Mouse (Mus musculus): ENCODE results near the gene Ctsz. TPM values are rescaled to one million over a fixed set of nuclear protein-coding genes. Genes with fewer than 3 reads are reported as not detected.
A peak's percentile ranks its signal among the peaks of the same experiment; 100 is the strongest.

Gene Ctsz
- polyA plus RNA-seq, 1 experiment from 2014 or later = 78.9 TPM

GRCm38 (mm10) chr2:174459365-174459764 is 20.5 kb upstream of the Ctsz start:
- peaks cover 25% of the 10 kb centered on the region for H3K36me3 ChIP-seq
- no peak overlapping the region for H3K27ac ChIP-seq (replicated peaks)
- no peak overlapping the region for H3K4me3 ChIP-seq
- no peak overlapping the region for H3K9ac ChIP-seq (replicated peaks)
- H3K4me2 ChIP-seq (replicated peaks) = no peak overlapping the region
- no peak for ATAC-seq (replicated peaks)
- H3K27me3 ChIP-seq = no peaks in the 10 kb centered on the region
- H3K4me1 ChIP-seq = peaks cover 11% of the 10 kb centered on the region
- WGBS = 47% methylated on average over 2 of the region's 2 CpGs
- H3K9me3 ChIP-seq = no peaks in the 10 kb centered on the region

- Histone ChIP-seq H3K4me3 (no peak overlapping the region), H3K4me2 (replicated peaks) (no peak overlapping the region), H3K27me3 (no peaks in the 10 kb centered on the region), H3K36me3 (no peaks in the 10 kb centered on the region), H3K9ac (replicated peaks) (no peak overlapping the region), H3K27ac (replicated peaks) (no peak overlapping the region), H3K9me3 (no peaks in the 10 kb centered on the region), H3K4me1 (no peaks in the 10 kb centered on the region)
- WGBS = 81% methylated on average over 7 of the region's 7 CpGs
- ATAC-seq (replicated peaks) = no peak
These were observed 14.8 kb upstream of the Ctsz start for GRCm38 (mm10) chr2:174453681-174454080.

DNA sequence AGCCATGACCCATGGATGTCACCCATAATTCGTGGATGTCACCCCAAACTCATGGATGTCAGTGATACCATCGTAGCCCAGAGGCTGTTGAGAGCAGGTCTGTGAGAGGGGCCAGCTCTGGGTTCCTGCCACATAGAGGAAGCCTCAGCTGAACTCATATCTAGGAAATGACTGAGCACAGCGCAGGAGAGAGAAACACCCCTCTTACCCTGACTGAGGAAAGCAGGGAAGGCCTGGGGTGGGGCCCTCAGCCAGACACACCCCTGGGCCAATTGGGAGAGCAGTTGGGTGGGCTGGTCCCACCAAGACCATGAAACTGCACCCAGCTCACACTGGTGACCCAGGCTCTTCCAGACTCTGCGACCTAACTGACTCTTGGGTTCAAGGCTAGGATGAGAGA is 11.5 kb upstream of the Ctsz start, which contains the start of gene Tubb1:
TSS of gene Tubb1 (plus strand) at position 343 of the 400 bp plus-strand sequence.
- H3K9me3 ChIP-seq = no peaks in the 10 kb centered on the region
- 79% methylated on average over 4 of the region's 4 CpGs for WGBS
- no peaks in the 10 kb centered on the region for H3K4me1 ChIP-seq
- H3K27ac ChIP-seq (replicated peaks) = no peak within 1 kb of the TSS
- H3K4me3 ChIP-seq = no peak within 1 kb of the TSS
- no peak within 1 kb of the TSS for H3K9ac ChIP-seq (replicated peaks)
- H3K4me2 ChIP-seq (replicated peaks) = no peak within 1 kb of the TSS
- ATAC-seq (replicated peaks) = no peak
- H3K27me3 ChIP-seq = no peaks in the 10 kb centered on the region
- no peaks in the 10 kb centered on the region for H3K36me3 ChIP-seq

DNA sequence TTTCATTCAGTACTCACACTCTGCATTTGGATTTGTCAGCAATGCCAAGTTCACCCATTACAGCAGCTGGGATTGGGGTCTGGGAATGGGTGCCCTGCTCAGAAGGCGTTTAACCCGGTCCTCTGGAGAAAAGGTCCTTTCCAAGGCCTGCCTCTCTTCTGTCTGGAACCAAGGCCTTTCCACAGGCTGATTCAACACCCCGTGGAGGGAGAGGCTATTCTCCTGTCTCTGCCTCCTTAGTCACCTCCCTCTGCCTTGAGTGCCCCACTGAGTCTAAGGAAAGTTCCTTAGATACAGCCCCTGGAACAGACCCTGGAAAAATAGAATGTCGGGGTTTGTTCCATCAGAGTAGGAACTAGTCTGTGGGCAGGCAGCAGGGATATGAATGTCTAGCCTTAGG is 9.6 kb upstream of the Ctsz start:
- Histone ChIP-seq H3K36me3 (no peaks in the 10 kb centered on the region), H3K27me3 (no peaks in the 10 kb centered on the region), H3K4me2 (replicated peaks) (no peak overlapping the region), H3K4me3 (no peak overlapping the region), H3K27ac (replicated peaks) (no peak overlapping the region), H3K9ac (replicated peaks) (no peak overlapping the region), H3K9me3 (no peaks in the 10 kb centered on the region), H3K4me1 (no peaks in the 10 kb centered on the region)
- no peak for ATAC-seq (replicated peaks)
- 84% methylated on average over 4 of the region's 4 CpGs for WGBS

DNA sequence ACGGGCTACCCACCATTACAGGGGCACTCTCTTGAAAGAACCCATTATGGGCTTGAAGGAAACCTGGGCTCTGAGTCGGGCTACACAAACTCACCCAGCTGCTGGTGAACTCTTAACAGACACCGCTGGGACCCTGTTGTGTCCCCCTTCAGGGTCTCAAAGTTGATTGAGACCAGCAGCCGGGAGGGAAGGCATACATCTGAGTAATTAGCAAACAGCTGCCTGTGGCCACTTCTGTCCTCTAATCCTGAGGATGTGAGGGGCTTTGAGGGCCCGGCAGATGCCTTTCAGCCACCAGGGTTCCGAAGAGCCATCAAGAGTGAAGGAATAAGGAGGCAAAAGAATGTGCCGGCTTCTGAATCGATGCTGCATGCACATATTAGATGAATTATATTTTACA is 8.1 kb upstream of the Ctsz start:
- Histone ChIP-seq H3K27me3 (no peaks in the 10 kb centered on the region), H3K9ac (replicated peaks) (no peak overlapping the region), H3K4me2 (replicated peaks) (no peak overlapping the region), H3K9me3 (no peaks in the 10 kb centered on the region), H3K4me1 (no peaks in the 10 kb centered on the region), H3K36me3 (no peaks in the 10 kb centered on the region), H3K27ac (replicated peaks) (no peak overlapping the region), H3K4me3 (no peak overlapping the region)
- ATAC-seq (replicated peaks) = no peak
- WGBS = 58% methylated on average over 8 of the region's 8 CpGs

DNA sequence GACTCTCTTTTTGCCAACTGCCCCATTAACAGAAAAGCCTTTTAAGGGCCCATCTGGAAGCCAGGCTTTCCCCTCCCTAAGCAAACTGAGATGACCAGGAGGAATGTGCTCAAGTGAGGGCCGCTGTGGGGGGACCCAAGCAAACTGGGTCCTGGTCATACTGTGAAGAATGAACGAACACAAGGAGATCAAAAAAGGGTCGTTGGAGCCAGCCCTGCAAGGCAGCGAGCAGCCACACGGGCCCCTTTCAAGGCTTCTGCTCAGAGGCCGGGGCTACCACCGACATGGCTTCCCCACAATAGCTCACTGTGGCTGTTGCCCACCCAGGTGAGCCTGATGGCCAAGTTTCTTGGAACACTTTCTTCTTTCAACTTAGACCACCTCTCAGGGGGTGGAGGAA is 7.7 kb upstream of the Ctsz start:
- no peaks in the 10 kb centered on the region for H3K4me1 ChIP-seq
- no peak for ATAC-seq (replicated peaks)
- no peak overlapping the region for H3K4me2 ChIP-seq (replicated peaks)
- H3K27ac ChIP-seq (replicated peaks) = no peak overlapping the region
- no peak overlapping the region for H3K4me3 ChIP-seq
- H3K27me3 ChIP-seq = no peaks in the 10 kb centered on the region
- H3K9me3 ChIP-seq = no peaks in the 10 kb centered on the region
- no peaks in the 10 kb centered on the region for H3K36me3 ChIP-seq
- no peak overlapping the region for H3K9ac ChIP-seq (replicated peaks)
- 60% methylated on average over 7 of the region's 7 CpGs for WGBS

GRCm38 (mm10) chr2:174445018-174445417 is 6.2 kb upstream of the Ctsz start:
- 84% methylated on average over 6 of the region's 6 CpGs for WGBS

DNA sequence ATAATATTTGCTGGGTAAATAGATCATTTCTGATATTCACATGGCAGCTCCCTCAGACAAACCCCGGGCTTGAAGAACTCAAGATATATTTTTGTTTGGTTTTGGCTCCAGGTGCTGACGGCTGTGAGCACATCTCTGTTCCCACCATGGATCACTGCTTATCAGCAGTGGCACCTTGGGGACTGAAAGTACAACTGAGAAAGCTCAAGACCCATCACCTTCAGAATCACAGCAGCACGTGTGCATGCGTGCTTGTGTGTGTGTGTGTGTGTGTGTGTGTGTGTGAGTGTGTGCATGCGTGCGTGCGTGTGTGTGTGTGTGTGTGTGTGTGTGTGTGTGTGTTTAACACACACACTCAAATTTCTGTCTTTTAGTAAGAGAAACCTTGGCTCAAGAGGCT is 5.5 kb upstream of the Ctsz start:
- H3K36me3 ChIP-seq = no peaks in the 10 kb centered on the region
- H3K9ac ChIP-seq (replicated peaks) = no peak overlapping the region
- H3K4me2 ChIP-seq (replicated peaks) = no peak overlapping the region
- no peak overlapping the region for H3K4me3 ChIP-seq
- ATAC-seq (replicated peaks) = no peak
- no peak overlapping the region for H3K27ac ChIP-seq (replicated peaks)
- 95% methylated on average over 7 of the region's 7 CpGs for WGBS
- H3K9me3 ChIP-seq = no peaks in the 10 kb centered on the region
- H3K4me1 ChIP-seq = no peaks in the 10 kb centered on the region; the same call in 1 of the 2 replicates
- H3K27me3 ChIP-seq = no peaks in the 10 kb centered on the region

More at GRCm38 (mm10) chr2:174445018-174445417, 6.2 kb upstream of the Ctsz start:
- H3K36me3 ChIP-seq = no peaks in the 10 kb centered on the region
- H3K4me2 ChIP-seq (replicated peaks) = no peak overlapping the region
- H3K27ac ChIP-seq (replicated peaks) = no peak overlapping the region
- H3K9ac ChIP-seq (replicated peaks) = no peak overlapping the region
- H3K27me3 ChIP-seq = no peaks in the 10 kb centered on the region
- H3K9me3 ChIP-seq = no peaks in the 10 kb centered on the region
- ATAC-seq (replicated peaks) = no peak
- H3K4me1 ChIP-seq = no peaks in the 10 kb centered on the region
- no peak overlapping the region for H3K4me3 ChIP-seq

DNA sequence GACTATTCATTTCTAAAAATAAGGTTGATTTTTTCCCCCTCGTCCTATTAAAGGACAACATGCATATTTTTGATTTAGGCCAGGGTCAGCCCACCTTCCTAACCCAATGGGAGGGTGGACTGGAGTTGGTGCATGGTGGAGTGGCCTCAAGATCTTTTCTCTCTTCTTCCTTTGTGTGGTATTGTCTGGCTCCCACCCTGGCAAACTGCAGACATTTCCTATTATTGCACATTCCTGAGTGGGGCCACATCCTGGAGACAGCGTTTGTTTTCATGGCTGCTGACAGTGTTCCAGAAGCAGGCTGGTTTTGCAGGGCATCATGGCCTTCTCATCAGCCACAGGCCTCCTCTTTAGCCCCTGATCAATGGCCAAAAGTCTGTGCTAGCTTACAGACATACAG is 4.2 kb upstream of the Ctsz start:
- Histone ChIP-seq H3K4me2 (replicated peaks) (no peak overlapping the region), H3K9ac (replicated peaks) (no peak overlapping the region), H3K4me3 (no peak overlapping the region), H3K27me3 (no peaks in the 10 kb centered on the region), H3K27ac (replicated peaks) (no peak overlapping the region), H3K4me1 (peaks cover 13% of the 10 kb centered on the region), H3K9me3 (no peaks in the 10 kb centered on the region), H3K36me3 (no peaks in the 10 kb centered on the region)
- ATAC-seq (replicated peaks) = no peak
- 60% methylated on average over 2 of the region's 2 CpGs for WGBS

DNA sequence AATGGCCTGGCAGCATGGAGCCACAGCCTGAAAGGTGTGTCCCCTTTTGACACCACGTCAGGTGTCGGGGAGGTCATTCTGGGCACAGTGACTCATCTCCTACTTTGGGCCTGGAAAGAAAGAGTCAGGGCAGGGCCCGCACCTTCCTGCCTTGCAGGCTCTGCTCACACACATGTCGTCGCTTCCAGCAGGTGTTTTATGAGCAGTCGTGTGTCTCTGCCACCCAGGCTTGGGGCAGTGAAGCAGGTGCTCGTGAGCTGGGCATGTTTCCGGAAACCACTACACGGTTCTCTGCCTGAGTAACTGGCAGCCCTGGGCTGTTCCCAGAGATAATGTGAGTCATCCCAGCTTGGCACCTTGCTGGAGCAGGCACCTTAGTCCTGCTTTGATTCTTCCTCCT is 3.6 kb upstream of the Ctsz start:
- Histone ChIP-seq H3K4me1 (peaks cover 19% of the 10 kb centered on the region), H3K9ac (replicated peaks) (no peak overlapping the region), H3K36me3 (no peaks in the 10 kb centered on the region), H3K27me3 (no peaks in the 10 kb centered on the region), H3K27ac (replicated peaks) (no peak overlapping the region), H3K4me2 (replicated peaks) (no peak overlapping the region), H3K9me3 (no peaks in the 10 kb centered on the region), H3K4me3 (no peak overlapping the region)
- ATAC-seq (replicated peaks) = no peak
- WGBS = 86% methylated on average over 9 of the region's 9 CpGs

- Histone ChIP-seq H3K36me3 (no peaks in the 10 kb centered on the region), H3K4me1 (peaks cover 20% of the 10 kb centered on the region), H3K4me3 (no peak overlapping the region), H3K4me2 (replicated peaks) (no peak overlapping the region), H3K9ac (replicated peaks) (no peak overlapping the region), H3K27me3 (no peaks in the 10 kb centered on the region), H3K27ac (replicated peaks) (no peak overlapping the region), H3K9me3 (no peaks in the 10 kb centered on the region)
- WGBS = 82% methylated on average over 4 of the region's 4 CpGs
- ATAC-seq (replicated peaks) = no peak
These were observed 3.1 kb upstream of the Ctsz start for GRCm38 (mm10) chr2:174441898-174442297.

DNA sequence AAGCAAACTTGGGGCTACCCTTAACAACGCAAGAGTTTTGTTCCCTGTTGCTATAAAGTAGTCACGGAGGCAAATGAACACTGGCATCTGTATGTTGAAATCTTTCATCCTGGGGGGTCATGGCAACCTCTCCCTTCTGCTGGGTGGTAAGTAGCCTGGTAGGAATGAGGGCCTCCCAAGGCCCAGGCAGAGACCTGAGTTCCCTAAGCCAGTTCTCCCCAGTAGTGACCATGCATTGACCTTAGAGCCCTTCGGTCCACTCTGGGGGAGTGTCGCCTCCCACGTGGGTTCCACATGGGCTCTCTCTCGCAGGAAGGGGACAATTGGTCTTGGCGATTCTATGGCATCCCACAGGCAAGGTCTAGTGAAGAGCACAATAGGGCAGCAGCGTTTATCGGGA is 1.1 kb upstream of the Ctsz start:
- Histone ChIP-seq H3K4me3 (no peak overlapping the region), H3K9ac (replicated peaks) (no peak overlapping the region), H3K4me2 (replicated peaks) (no peak overlapping the region), H3K36me3 (no peaks in the 10 kb centered on the region; the same call in 1 of the 2 replicates), H3K27ac (replicated peaks) (no peak overlapping the region), H3K4me1 (peaks cover 20% of the 10 kb centered on the region), H3K9me3 (no peaks in the 10 kb centered on the region), H3K27me3 (no peaks in the 10 kb centered on the region)
- whole genome bisulfite sequencing = 80% methylated on average over 9 of the region's 9 CpGs
- no peak for ATAC-seq (replicated peaks)

- Histone ChIP-seq H3K4me1 (peaks cover 20% of the 10 kb centered on the region), H3K4me3 (peak overlapping the region; percentile 70; the same call in 1 of the 2 replicates), H3K27me3 (no peaks in the 10 kb centered on the region), H3K9me3 (no peaks in the 10 kb centered on the region), H3K36me3 (no peaks in the 10 kb centered on the region; the same call in 1 of the 2 replicates), H3K9ac (replicated peaks) (peak overlapping the region; percentile 62; the same call in 1 of the 2 replicates), H3K4me2 (replicated peaks) (peak overlapping the region; percentile 71; the same call in 1 of the 2 replicates), H3K27ac (replicated peaks) (no peak overlapping the region)
- ATAC-seq (replicated peaks) = no peak
- WGBS = 52% methylated on average over 5 of the region's 5 CpGs
These were observed 605 bp upstream of the Ctsz start for GRCm38 (mm10) chr2:174439450-174439838.

All from forebrain, embryonic 15.5 days (tissue).